Mouse (Mus musculus) hindbrain, embryonic 12.5 days (tissue): ENCODE results near the gene Rfx4. TPM values are rescaled to one million over a fixed set of nuclear protein-coding genes. Genes with fewer than 3 reads are reported as not detected.

Experiments used
- ATAC-seq: fragments of 200-750 bp; cut with Nextera tagmentation; 2 replicates; pipeline ENCODE4 v1.8.0; 2017; ENCODE audit warnings: moderate TSS enrichment; ENCODE audit not compliant: low FRiP score
- H3K27ac ChIP-seq: fragments of 300-500 bp; sonication (generic); 2 replicates; pipeline ENCODE4 v1.5.1; 2016; ENCODE audit warnings: mild to moderate bottlenecking
- H3K27me3 ChIP-seq: fragments of 300-500 bp; sonication (generic); 2 replicates; pipeline ENCODE4 v1.6.1; 2016; ENCODE audit warnings: mild to moderate bottlenecking
- H3K36me3 ChIP-seq: fragments of 300-500 bp; sonication (generic); 2 replicates; pipeline ENCODE4 v1.6.1; 2016; ENCODE audit warnings: mild to moderate bottlenecking
- H3K4me1 ChIP-seq: fragments of 300-500 bp; sonication (generic); 2 replicates; pipeline ENCODE4 v1.6.1; 2016
- H3K4me2 ChIP-seq: fragments of 300-500 bp; sonication (generic); replicated peaks from 2 replicates; pipeline ENCODE4 v1.6.1; 2016; ENCODE audit warnings: mild to moderate bottlenecking
- H3K4me3 ChIP-seq: fragments of 300-500 bp; sonication (generic); 2 replicates; pipeline ENCODE4 v1.5.1; 2016; ENCODE audit warnings: mild to moderate bottlenecking
- H3K9ac ChIP-seq: fragments of 300-500 bp; sonication (generic); 2 replicates; pipeline ENCODE4 v1.6.1; 2016; ENCODE audit warnings: mild to moderate bottlenecking, moderate library complexity
- H3K9me3 ChIP-seq: fragments of 300-500 bp; sonication (generic); replicated peaks from 2 replicates; pipeline ENCODE4 v1.6.1; 2016; ENCODE audit warnings: mild to moderate bottlenecking
- WGBS: fragments of 180-500 bp; shearing (Covaris S2); methylation state at CpG from one replicate; pipeline ENCODE4 v1.1.7; 2016; 5-methylcytosine and 5-hydroxymethylcytosine counted together
- polyA plus RNA-seq: library from polyadenylated mRNA; unstranded; fragments of >200 nt; fragmentation: Nextera tagmentation; extraction: Ambion mirVana; gene quantifications from 2 replicates; pipeline ENCODE4 v1.2.1, GENCODE M21; 2016

Gene Rfx4
- polyA plus RNA-seq, 1 experiment from 2014 or later = 49.2 TPM

- Histone ChIP-seq H3K4me3 (no peak overlapping the region), H3K4me2 (no peak overlapping the region), H3K9me3 (no peaks in the 10 kb centered on the region), H3K4me1 (peaks cover 6% of the 10 kb centered on the region; the same call in 1 of the 2 replicates), H3K9ac (no peak overlapping the region), H3K27me3 (no peaks in the 10 kb centered on the region), H3K27ac (no peak overlapping the region), H3K36me3 (0 out of 2 replicates have a peak, but pooled peaks cover 8% of the 10 kb centered on the region)
- no peak for ATAC-seq
- WGBS = 60% methylated on average over 13 of the region's 13 CpGs
Measured at GRCm38 (mm10) chr10:84803216-84803844, 47.5 kb downstream of the Rfx4 start.

DNA sequence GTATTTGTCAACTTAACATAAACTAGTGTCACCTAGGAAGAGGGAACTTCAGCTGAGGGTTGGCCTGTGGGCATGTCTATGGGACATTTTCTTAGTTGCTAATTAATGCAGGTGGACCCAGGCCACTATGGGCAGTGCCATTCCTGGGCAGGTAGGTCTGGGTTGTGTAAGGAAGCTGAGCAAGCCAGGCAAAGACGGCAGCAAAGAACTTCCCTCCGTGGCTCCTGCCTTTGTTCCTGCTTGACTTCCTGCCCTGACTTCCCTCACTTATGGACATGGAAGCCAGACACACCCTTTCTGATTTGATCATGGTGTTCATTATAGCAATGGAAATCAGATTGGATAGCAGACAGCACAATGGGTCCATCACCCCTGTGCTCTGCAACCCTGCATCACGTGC is 49.7 kb downstream of the Rfx4 start:
- Histone ChIP-seq H3K27ac (no peak overlapping the region), H3K9me3 (no peaks in the 10 kb centered on the region), H3K27me3 (no peaks in the 10 kb centered on the region), H3K4me3 (no peak overlapping the region), H3K4me1 (peaks cover 9% of the 10 kb centered on the region), H3K36me3 (0 out of 2 replicates have a peak, but pooled peaks cover 5% of the 10 kb centered on the region), H3K4me2 (no peak overlapping the region), H3K9ac (no peak overlapping the region)
- no peak for ATAC-seq
- WGBS = 91% methylated on average over 3 of the region's 3 CpGs

- Histone ChIP-seq H3K4me3 (no peak overlapping the region), H3K4me2 (no peak overlapping the region), H3K27ac (no peak overlapping the region), H3K9me3 (no peaks in the 10 kb centered on the region), H3K4me1 (peaks cover 9% of the 10 kb centered on the region), H3K27me3 (no peaks in the 10 kb centered on the region), H3K9ac (no peak overlapping the region), H3K36me3 (no peaks in the 10 kb centered on the region)
- ATAC-seq = 0 out of 2 replicates have a peak, but pooled peaks have one; percentile 29
- WGBS = 69% methylated on average over 9 of the region's 9 CpGs
Measured at GRCm38 (mm10) chr10:84807206-84807605, 51.3 kb downstream of the Rfx4 start.

DNA sequence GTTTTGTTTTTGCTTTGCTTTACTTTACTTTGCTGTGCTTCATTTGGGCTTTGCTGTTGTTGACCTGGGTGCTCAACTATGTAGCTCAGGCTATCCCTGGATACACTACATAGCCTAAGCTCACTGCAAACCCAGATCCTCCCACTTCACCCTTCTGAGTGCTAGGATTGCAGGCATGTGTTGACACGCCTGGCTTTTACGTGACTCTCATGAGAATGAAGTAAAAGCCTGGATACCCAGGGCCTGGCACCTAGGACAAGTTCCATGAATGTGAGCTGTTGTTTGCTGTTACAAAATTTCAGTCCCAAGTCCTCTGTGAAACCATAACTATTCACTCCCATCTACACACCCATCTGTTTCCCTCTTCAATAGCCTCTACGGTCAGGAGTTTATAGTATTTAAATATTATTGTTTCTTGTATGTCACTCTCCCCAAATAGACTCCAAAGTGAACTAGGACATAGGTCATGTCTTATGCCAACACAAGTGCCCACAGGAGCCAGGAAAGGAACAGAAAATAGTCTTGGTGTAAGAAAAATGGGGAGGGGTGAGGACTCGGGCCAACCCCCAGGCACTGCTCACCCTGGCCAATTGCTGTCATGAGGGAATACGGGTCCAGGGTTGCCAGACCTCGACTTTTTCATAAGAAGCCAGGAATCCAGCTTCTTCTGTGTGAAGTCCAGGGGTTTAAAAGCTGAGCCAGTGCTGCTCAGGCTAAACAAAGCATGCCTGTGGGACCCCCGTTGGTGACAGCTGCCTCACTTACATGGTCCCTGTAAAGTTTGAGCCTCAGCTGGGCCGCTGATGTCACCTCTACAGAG is 54.4 kb downstream of the Rfx4 start:
- no peak for ATAC-seq
- Histone ChIP-seq H3K36me3 (no peaks in the 10 kb centered on the region), H3K27ac (no peak overlapping the region), H3K9ac (no peak overlapping the region), H3K4me3 (no peak overlapping the region), H3K4me2 (no peak overlapping the region), H3K27me3 (no peaks in the 10 kb centered on the region), H3K9me3 (no peaks in the 10 kb centered on the region), H3K4me1 (peaks cover 3% of the 10 kb centered on the region; the same call in 1 of the 2 replicates)
- WGBS = 70% methylated on average over 8 of the region's 8 CpGs

GRCm38 (mm10) chr10:84811171-84811912 is 55.5 kb downstream of the Rfx4 start:
- H3K4me3 ChIP-seq = no peak overlapping the region
- no peak for ATAC-seq
- H3K27me3 ChIP-seq = no peaks in the 10 kb centered on the region
- no peaks in the 10 kb centered on the region for H3K9me3 ChIP-seq
- H3K4me2 ChIP-seq = no peak overlapping the region
- peaks cover 3% of the 10 kb centered on the region; the same call in 1 of the 2 replicates for H3K4me1 ChIP-seq
- no peak overlapping the region for H3K9ac ChIP-seq
- no peak overlapping the region for H3K27ac ChIP-seq
- 87% methylated on average over 11 of the region's 11 CpGs for WGBS
- 0 out of 2 replicates have a peak, but pooled peaks cover 3% of the 10 kb centered on the region for H3K36me3 ChIP-seq

DNA sequence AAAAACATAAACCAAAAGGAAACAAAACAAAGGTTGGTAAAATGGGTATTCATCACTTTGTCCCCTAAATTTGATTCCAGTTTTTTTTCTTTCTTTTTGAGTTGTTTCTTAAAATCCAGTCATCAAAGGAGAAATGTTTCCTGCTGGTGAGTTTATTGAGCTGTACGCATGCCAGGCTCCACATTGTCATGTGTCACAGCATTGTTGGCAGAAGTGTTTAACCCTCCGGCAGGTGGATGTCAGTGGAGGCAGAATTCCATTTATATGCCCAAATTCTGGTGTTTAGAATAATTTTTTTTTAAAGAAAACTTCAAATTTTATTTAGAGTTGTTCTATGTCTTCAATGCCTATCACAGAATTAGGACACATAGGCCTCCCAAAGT is 56.0 kb downstream of the Rfx4 start:
- no peak for ATAC-seq
- Histone ChIP-seq H3K4me2 (no peak overlapping the region), H3K36me3 (0 out of 2 replicates have a peak, but pooled peaks cover 5% of the 10 kb centered on the region), H3K4me3 (no peak overlapping the region), H3K9me3 (no peaks in the 10 kb centered on the region), H3K4me1 (peaks cover 3% of the 10 kb centered on the region; the same call in 1 of the 2 replicates), H3K27me3 (no peaks in the 10 kb centered on the region), H3K9ac (no peak overlapping the region), H3K27ac (no peak overlapping the region)
- 74% methylated on average over 2 of the region's 2 CpGs for WGBS

DNA sequence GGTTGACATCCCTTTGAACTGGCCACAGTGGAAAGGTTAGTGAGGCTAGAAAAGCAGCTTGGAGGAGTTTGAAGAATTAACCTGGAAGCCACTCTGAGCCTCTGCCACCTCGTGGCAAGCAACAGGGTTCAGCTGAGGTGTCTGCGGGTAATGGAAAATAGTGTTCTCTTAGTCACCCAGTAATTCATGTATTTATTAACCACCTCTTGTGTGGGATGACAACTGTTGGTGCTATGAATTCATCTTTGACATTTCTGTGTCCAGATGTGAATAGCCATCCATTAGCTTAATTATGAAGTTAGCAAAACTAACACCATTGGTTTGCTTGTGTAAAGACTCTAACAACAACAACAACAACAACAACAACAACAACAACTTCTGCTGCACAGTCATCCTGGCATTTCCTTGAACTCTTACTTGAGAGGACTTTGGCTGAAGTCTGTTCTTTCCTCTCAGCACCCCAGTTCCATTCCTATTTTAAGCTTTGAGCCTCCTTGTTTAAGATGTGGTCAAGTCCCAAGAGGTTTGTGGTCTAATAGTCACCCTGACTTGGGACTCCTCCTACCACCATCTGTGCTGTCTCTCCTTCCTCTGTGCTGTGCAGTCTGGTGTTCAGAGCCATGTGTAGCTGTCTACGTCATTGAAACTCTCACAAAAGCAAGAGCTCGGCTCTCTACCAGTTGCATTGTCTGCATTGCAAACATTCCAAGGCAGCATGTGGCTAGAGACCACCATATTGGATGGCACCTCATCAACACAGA is 60.0 kb downstream of the Rfx4 start:
- Histone ChIP-seq H3K4me3 (no peak overlapping the region), H3K9me3 (no peaks in the 10 kb centered on the region), H3K4me1 (no peaks in the 10 kb centered on the region), H3K27me3 (no peaks in the 10 kb centered on the region), H3K4me2 (no peak overlapping the region), H3K36me3 (0 out of 2 replicates have a peak, but pooled peaks cover 5% of the 10 kb centered on the region), H3K9ac (no peak overlapping the region), H3K27ac (no peak overlapping the region)
- ATAC-seq = no peak
- 60% methylated on average over 4 of the region's 4 CpGs for WGBS

DNA sequence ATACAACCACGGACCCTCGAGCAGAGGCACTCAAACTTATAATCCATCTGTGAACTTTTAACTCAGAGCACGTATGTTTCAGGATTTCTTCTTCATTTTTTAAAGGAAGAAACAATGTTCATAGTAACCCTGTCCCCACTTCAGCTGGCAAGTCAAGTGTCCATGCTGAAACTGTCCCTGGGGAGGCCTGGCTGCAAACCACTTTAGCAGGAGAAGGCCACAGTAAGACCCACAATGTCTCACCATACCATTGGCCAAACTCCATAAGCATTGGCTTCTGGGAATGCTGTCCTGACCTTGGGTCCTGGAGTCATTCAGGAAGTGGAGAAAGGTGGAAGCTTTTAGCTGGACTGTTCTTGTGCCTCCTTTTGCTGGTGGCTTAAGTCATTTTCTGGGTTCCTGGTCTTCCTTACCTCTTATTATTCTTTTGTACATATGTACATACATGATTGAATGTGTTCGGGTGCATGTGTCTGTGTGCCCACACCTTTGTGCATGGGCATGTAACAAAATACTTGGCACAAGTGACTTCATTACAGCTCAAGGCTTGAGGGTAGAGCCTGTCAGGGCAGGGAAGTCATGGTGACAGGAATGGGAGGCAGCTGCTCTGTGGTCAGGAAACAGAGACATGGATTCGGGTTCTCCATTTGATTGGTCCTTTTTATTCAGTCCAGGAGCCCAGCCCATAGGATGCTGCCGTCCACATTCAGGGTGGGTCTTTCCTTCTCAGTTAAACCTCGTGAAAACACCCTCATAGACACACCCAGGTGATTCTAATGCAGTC is 61.4 kb downstream of the Rfx4 start:
- WGBS = 86% methylated on average over 7 of the region's 7 CpGs
- peaks cover 2% of the 10 kb centered on the region for H3K4me1 ChIP-seq
- H3K36me3 ChIP-seq = 0 out of 2 replicates have a peak, but pooled peaks cover 5% of the 10 kb centered on the region
- no peak overlapping the region for H3K4me3 ChIP-seq
- no peaks in the 10 kb centered on the region for H3K9me3 ChIP-seq
- no peaks in the 10 kb centered on the region for H3K27me3 ChIP-seq
- no peak overlapping the region for H3K4me2 ChIP-seq
- no peak overlapping the region for H3K9ac ChIP-seq
- H3K27ac ChIP-seq = no peak overlapping the region
- no peak for ATAC-seq

- Histone ChIP-seq H3K4me2 (no peak overlapping the region), H3K27ac (no peak overlapping the region), H3K36me3 (0 out of 2 replicates have a peak, but pooled peaks cover 5% of the 10 kb centered on the region), H3K9me3 (no peaks in the 10 kb centered on the region), H3K9ac (no peak overlapping the region), H3K4me3 (no peak overlapping the region), H3K27me3 (no peaks in the 10 kb centered on the region), H3K4me1 (peaks cover 16% of the 10 kb centered on the region)
- ATAC-seq = no peak
- WGBS = 75% methylated on average over 6 of the region's 6 CpGs
Measured at GRCm38 (mm10) chr10:84819669-84820068, 63.8 kb downstream of the Rfx4 start.

DNA sequence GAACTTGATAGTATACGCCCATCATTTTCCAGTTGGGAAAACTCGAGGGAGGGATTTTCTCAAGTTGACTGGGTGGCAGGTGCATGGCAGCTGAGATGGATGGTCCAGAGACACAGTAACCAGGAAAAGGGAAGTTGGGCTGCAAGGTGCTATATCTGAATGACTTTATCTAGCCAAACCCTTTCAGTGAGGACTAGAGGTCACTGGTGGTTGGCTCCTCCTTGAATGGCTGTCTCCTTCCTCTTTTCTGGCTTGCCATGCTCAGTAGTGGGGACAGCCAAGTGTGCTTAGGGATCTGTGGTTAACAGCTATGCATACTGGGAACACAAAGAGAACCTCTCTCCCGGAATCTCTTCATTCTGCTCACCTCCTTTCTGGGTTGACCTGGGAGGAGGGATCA is 64.4 kb downstream of the Rfx4 start:
- no peak for ATAC-seq
- whole genome bisulfite sequencing = 71% methylated on average over 3 of the region's 3 CpGs
- no peak overlapping the region for H3K4me2 ChIP-seq
- no peak overlapping the region for H3K27ac ChIP-seq
- H3K9me3 ChIP-seq = no peaks in the 10 kb centered on the region
- H3K9ac ChIP-seq = no peak overlapping the region
- peaks cover 16% of the 10 kb centered on the region for H3K4me1 ChIP-seq
- no peak overlapping the region for H3K4me3 ChIP-seq
- no peaks in the 10 kb centered on the region for H3K27me3 ChIP-seq
- 0 out of 2 replicates have a peak, but pooled peaks cover 5% of the 10 kb centered on the region for H3K36me3 ChIP-seq

- H3K27me3 ChIP-seq = no peaks in the 10 kb centered on the region
- 0 out of 2 replicates have a peak overlapping the region, but pooled peaks have one; percentile 30 for H3K27ac ChIP-seq
- H3K4me2 ChIP-seq = peak overlapping the region; percentile 11; the same call in 1 of the 2 replicates
- H3K9ac ChIP-seq = no peak overlapping the region
- no peaks in the 10 kb centered on the region for H3K36me3 ChIP-seq
- 16% methylated on average over 9 of the region's 9 CpGs for WGBS
- peaks cover 26% of the 10 kb centered on the region for H3K4me1 ChIP-seq
- H3K9me3 ChIP-seq = no peaks in the 10 kb centered on the region
- no peak overlapping the region for H3K4me3 ChIP-seq
- peak; percentile 67 for ATAC-seq
Measured at GRCm38 (mm10) chr10:84822741-84823151, 66.9 kb downstream of the Rfx4 start.
